Mouse (Mus musculus): ENCODE data around the gene Dock10. TPM values are rescaled to one million over a fixed set of nuclear protein-coding genes. Genes with fewer than 3 reads are reported as not detected.

Gene Dock10
- polyA plus RNA-seq, 1 experiment from 2014 or later = 5.5 TPM

DNA sequence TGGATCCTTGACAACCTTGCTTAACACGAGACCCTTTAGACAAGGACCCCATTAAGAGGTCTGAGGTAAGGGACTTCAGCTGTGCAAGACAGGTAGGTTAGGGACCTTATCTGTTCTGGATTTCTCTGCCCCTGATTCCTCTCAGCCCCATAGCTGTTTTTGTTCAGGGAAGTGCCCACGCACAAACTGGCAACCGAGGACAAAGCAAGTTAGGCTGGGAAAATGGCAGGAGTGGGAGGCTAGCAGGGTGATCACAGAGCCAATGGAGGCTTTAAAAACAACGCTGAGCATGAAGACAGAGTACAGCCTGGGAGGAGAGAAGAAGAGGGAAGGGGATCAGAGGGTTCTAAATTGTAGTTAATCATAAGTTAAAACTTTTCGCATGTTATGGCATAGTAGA is 141.7 kb downstream of the Dock10 start:
- Histone ChIP-seq H3K4me1 (ENCODE audit: control insufficient read depth, insufficient read depth, low read length) (no peaks in the 10 kb centered on the region), H3K27me3 (ENCODE audit: control insufficient read depth, insufficient read depth, low read length) (no peaks in the 10 kb centered on the region), H3K9ac (replicated peaks; ENCODE audit: low read length) (no peak overlapping the region), H3K9me3 (replicated peaks; ENCODE audit: control insufficient read depth, low read length) (no peaks in the 10 kb centered on the region), H3K27ac (replicated peaks; ENCODE audit: low read depth, low read length) (no peak overlapping the region), H3K36me3 (replicated peaks; ENCODE audit: control insufficient read depth, insufficient read depth, low read depth, low read length) (no peaks in the 10 kb centered on the region), H3K4me3 (ENCODE audit: low read depth, low read length) (no peak overlapping the region), H3K4me2 (ENCODE audit: low read depth, low read length) (no peak overlapping the region)
- DNase-seq (ENCODE audit: low spot score) (no peak), ATAC-seq (replicated peaks; ENCODE audit: insufficient number of reproducible peaks, low FRiP score, low TSS enrichment, low read depth) (no peak)
- WGBS = 88% methylated on average over 5 of the region's 5 CpGs

DNA sequence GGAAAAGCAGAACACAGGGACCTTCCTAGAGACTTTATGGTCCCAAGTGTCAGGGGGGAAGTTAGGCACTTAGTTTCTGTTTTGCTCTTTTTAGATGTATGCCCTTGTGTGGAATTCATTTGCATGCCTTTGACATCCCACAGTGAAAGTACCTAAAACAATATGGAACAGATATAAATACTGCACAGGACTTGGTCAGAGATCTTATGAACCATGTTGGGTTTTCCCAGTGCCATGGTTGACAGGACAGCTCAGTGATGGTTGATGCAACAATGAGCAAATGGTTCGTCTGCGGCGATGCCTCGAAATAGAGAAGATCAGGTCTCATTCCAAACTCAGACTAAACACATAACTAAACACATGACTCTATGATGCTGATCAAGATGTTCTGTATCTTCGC is 143.6 kb downstream of the Dock10 start:
- DNase-seq (ENCODE audit: low spot score) = no peak
- Histone ChIP-seq H3K36me3 (replicated peaks; ENCODE audit: control insufficient read depth, insufficient read depth, low read depth, low read length) (no peaks in the 10 kb centered on the region), H3K4me2 (ENCODE audit: low read depth, low read length) (no peak overlapping the region), H3K9ac (replicated peaks; ENCODE audit: low read length) (no peak overlapping the region), H3K4me1 (ENCODE audit: control insufficient read depth, insufficient read depth, low read length) (no peaks in the 10 kb centered on the region), H3K27ac (replicated peaks; ENCODE audit: low read depth, low read length) (no peak overlapping the region), H3K27me3 (ENCODE audit: control insufficient read depth, insufficient read depth, low read length) (no peaks in the 10 kb centered on the region), H3K4me3 (ENCODE audit: low read depth, low read length) (no peak overlapping the region), H3K9me3 (replicated peaks; ENCODE audit: control insufficient read depth, low read length) (no peaks in the 10 kb centered on the region)
- WGBS = 93% methylated on average over 5 of the region's 5 CpGs
- ATAC-seq (replicated peaks; ENCODE audit: insufficient number of reproducible peaks, low FRiP score, low TSS enrichment, low read depth) = no peak

GRCm38 (mm10) chr1:80613395-80614011 is 144.8 kb downstream of the Dock10 start:
- Histone ChIP-seq H3K36me3 (replicated peaks; ENCODE audit: control insufficient read depth, insufficient read depth, low read depth, low read length) (no peaks in the 10 kb centered on the region), H3K27me3 (ENCODE audit: control insufficient read depth, insufficient read depth, low read length) (no peaks in the 10 kb centered on the region), H3K4me2 (ENCODE audit: low read depth, low read length) (no peak overlapping the region), H3K27ac (replicated peaks; ENCODE audit: low read depth, low read length) (no peak overlapping the region), H3K9ac (replicated peaks; ENCODE audit: low read length) (no peak overlapping the region), H3K4me1 (ENCODE audit: control insufficient read depth, insufficient read depth, low read length) (no peaks in the 10 kb centered on the region), H3K9me3 (replicated peaks; ENCODE audit: control insufficient read depth, low read length) (no peaks in the 10 kb centered on the region), H3K4me3 (ENCODE audit: low read depth, low read length) (no peak overlapping the region)
- ATAC-seq (replicated peaks; ENCODE audit: insufficient number of reproducible peaks, low FRiP score, low TSS enrichment, low read depth) (no peak), DNase-seq (ENCODE audit: low spot score) (no peak)
- 77% methylated on average over 4 of the region's 4 CpGs for WGBS

- H3K27ac ChIP-seq (replicated peaks; ENCODE audit: low read depth, low read length) = no peak overlapping the region
- no peak overlapping the region for H3K4me3 ChIP-seq (ENCODE audit: low read depth, low read length)
- H3K9me3 ChIP-seq (replicated peaks; ENCODE audit: control insufficient read depth, low read length) = no peaks in the 10 kb centered on the region
- WGBS = 72% methylated on average over 4 of the region's 4 CpGs
- no peak overlapping the region for H3K9ac ChIP-seq (replicated peaks; ENCODE audit: low read length)
- H3K27me3 ChIP-seq (ENCODE audit: control insufficient read depth, insufficient read depth, low read length) = no peaks in the 10 kb centered on the region
- no peak for ATAC-seq (replicated peaks; ENCODE audit: insufficient number of reproducible peaks, low FRiP score, low TSS enrichment, low read depth)
- H3K4me1 ChIP-seq (ENCODE audit: control insufficient read depth, insufficient read depth, low read length) = no peaks in the 10 kb centered on the region
- no peak for DNase-seq (ENCODE audit: low spot score)
- no peak overlapping the region for H3K4me2 ChIP-seq (ENCODE audit: low read depth, low read length)
- no peaks in the 10 kb centered on the region for H3K36me3 ChIP-seq (replicated peaks; ENCODE audit: control insufficient read depth, insufficient read depth, low read depth, low read length)
Measured at GRCm38 (mm10) chr1:80607546-80607945, 150.8 kb downstream of the Dock10 start.

- Histone ChIP-seq H3K4me1 (ENCODE audit: control insufficient read depth, insufficient read depth, low read length) (no peaks in the 10 kb centered on the region), H3K27ac (replicated peaks; ENCODE audit: low read depth, low read length) (no peak overlapping the region), H3K4me2 (ENCODE audit: low read depth, low read length) (no peak overlapping the region), H3K36me3 (replicated peaks; ENCODE audit: control insufficient read depth, insufficient read depth, low read depth, low read length) (no peaks in the 10 kb centered on the region), H3K27me3 (ENCODE audit: control insufficient read depth, insufficient read depth, low read length) (no peaks in the 10 kb centered on the region), H3K4me3 (ENCODE audit: low read depth, low read length) (no peak overlapping the region), H3K9me3 (replicated peaks; ENCODE audit: control insufficient read depth, low read length) (no peaks in the 10 kb centered on the region), H3K9ac (replicated peaks; ENCODE audit: low read length) (no peak overlapping the region)
- DNase-seq (ENCODE audit: low spot score) = no peak
- WGBS = 57% methylated on average over 8 of the region's 8 CpGs
- no peak for ATAC-seq (replicated peaks; ENCODE audit: insufficient number of reproducible peaks, low FRiP score, low TSS enrichment, low read depth)
Measured at GRCm38 (mm10) chr1:80606131-80606754, 152.1 kb downstream of the Dock10 start.

GRCm38 (mm10) chr1:80604332-80604731 is 154.0 kb downstream of the Dock10 start:
- WGBS = 78% methylated on average over 2 of the region's 2 CpGs
- Histone ChIP-seq H3K36me3 (replicated peaks; ENCODE audit: control insufficient read depth, insufficient read depth, low read depth, low read length) (no peaks in the 10 kb centered on the region), H3K27me3 (ENCODE audit: control insufficient read depth, insufficient read depth, low read length) (no peaks in the 10 kb centered on the region), H3K4me3 (ENCODE audit: low read depth, low read length) (no peak overlapping the region), H3K9me3 (replicated peaks; ENCODE audit: control insufficient read depth, low read length) (no peaks in the 10 kb centered on the region), H3K4me1 (ENCODE audit: control insufficient read depth, insufficient read depth, low read length) (no peaks in the 10 kb centered on the region), H3K27ac (replicated peaks; ENCODE audit: low read depth, low read length) (no peak overlapping the region), H3K4me2 (ENCODE audit: low read depth, low read length) (no peak overlapping the region), H3K9ac (replicated peaks; ENCODE audit: low read length) (no peak overlapping the region)
- ATAC-seq (replicated peaks; ENCODE audit: insufficient number of reproducible peaks, low FRiP score, low TSS enrichment, low read depth) (no peak), DNase-seq (ENCODE audit: low spot score) (no peak)

GRCm38 (mm10) chr1:80603081-80603480 is 155.2 kb downstream of the Dock10 start:
- Histone ChIP-seq H3K4me1 (ENCODE audit: control insufficient read depth, insufficient read depth, low read length) (no peaks in the 10 kb centered on the region), H3K4me3 (ENCODE audit: low read depth, low read length) (no peak overlapping the region), H3K4me2 (ENCODE audit: low read depth, low read length) (no peak overlapping the region), H3K9ac (replicated peaks; ENCODE audit: low read length) (no peak overlapping the region), H3K9me3 (replicated peaks; ENCODE audit: control insufficient read depth, low read length) (no peaks in the 10 kb centered on the region), H3K27ac (replicated peaks; ENCODE audit: low read depth, low read length) (no peak overlapping the region), H3K36me3 (replicated peaks; ENCODE audit: control insufficient read depth, insufficient read depth, low read depth, low read length) (no peaks in the 10 kb centered on the region), H3K27me3 (ENCODE audit: control insufficient read depth, insufficient read depth, low read length) (no peaks in the 10 kb centered on the region)
- DNase-seq (ENCODE audit: low spot score) = no peak
- WGBS = 93% methylated on average over 2 of the region's 2 CpGs
- no peak for ATAC-seq (replicated peaks; ENCODE audit: insufficient number of reproducible peaks, low FRiP score, low TSS enrichment, low read depth)

GRCm38 (mm10) chr1:80583281-80583680 is 175.0 kb downstream of the Dock10 start:
- no peak overlapping the region for H3K27ac ChIP-seq (replicated peaks; ENCODE audit: low read depth, low read length)
- H3K9me3 ChIP-seq (replicated peaks; ENCODE audit: control insufficient read depth, low read length) = no peaks in the 10 kb centered on the region
- ATAC-seq (replicated peaks; ENCODE audit: insufficient number of reproducible peaks, low FRiP score, low TSS enrichment, low read depth) = no peak
- H3K27me3 ChIP-seq (ENCODE audit: control insufficient read depth, insufficient read depth, low read length) = no peaks in the 10 kb centered on the region
- H3K4me3 ChIP-seq (ENCODE audit: low read depth, low read length) = no peak overlapping the region
- no peak overlapping the region for H3K4me2 ChIP-seq (ENCODE audit: low read depth, low read length)
- no peak for DNase-seq (ENCODE audit: low spot score)
- no peaks in the 10 kb centered on the region for H3K36me3 ChIP-seq (replicated peaks; ENCODE audit: control insufficient read depth, insufficient read depth, low read depth, low read length)
- WGBS = 85% methylated on average over 5 of the region's 5 CpGs
- H3K4me1 ChIP-seq (ENCODE audit: control insufficient read depth, insufficient read depth, low read length) = no peaks in the 10 kb centered on the region
- H3K9ac ChIP-seq (replicated peaks; ENCODE audit: low read length) = no peak overlapping the region
